11 mouse cellular contexts compared by ENCODE assay signal in the genomic region with DNA sequence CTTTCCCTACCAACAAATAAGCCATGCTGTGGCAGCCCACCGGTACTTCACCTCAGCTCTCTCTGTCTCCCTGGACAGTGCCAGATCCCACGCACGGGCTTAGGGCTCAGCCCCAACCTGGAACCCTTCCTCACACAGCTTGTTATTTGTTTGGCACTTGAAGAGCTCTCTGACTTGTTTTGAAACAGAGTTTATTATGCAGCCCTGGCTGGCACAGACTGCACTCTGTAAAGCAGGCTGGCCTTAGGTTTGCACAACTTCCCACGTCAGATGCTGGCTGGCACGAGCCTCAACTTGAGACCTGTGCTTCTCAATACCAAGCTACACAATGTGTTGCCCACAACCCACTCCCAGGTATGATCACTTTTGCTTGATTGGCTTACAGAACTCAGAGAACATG. TPM values are rescaled to one million over a fixed set of nuclear protein-coding genes. Genes with fewer than 3 reads are reported as not detected.
DNase-seq lines count a peak whose midpoint lies in the region; ATAC-seq and TF ChIP-seq lines count a peak whose summit lies in the region.
"Had no signal": no experiment of that assay in that cellular context is flagged by ENCODE, and none has a peak within 500 bp of the region (broad histone marks: within the 10 kb centered on the region; RNA-seq: fewer than 3 reads in every experiment).

No protein-coding gene starts in this region.

- H3K4me1 ChIP-seq in thymus, adult 2 months (replicated peaks; ENCODE audit: control insufficient read depth, insufficient read depth, low read length) = no peaks in the 10 kb centered on the region
- H3K4me1 ChIP-seq: heart, embryonic 15.5 days had no signal

- ATAC-seq in frontal cortex, adult (ENCODE audit: low TSS enrichment) = peak; percentile 62

- no peak overlapping the region for H3K27ac ChIP-seq in thymus, adult 2 months (ENCODE audit: control insufficient read depth, insufficient read depth, low read length)
- H3K27ac ChIP-seq: heart, embryonic 15.5 days had no signal

- WGBS in thymus, adult 2 months = 94% methylated on average over 5 of the region's 5 CpGs

- no peak for TF ChIP-seq POLR2A in thymus, adult 2 months (IDR thresholded peaks at IDR 0.05; ENCODE audit: control insufficient read depth, extremely low read depth, insufficient read depth, low read length, poor library complexity)

- intact Hi-C loops in left cerebral cortex, postnatal 4 days (cut with DNase I) = no loop called here

- H3K4me3 ChIP-seq in thymus, adult 2 months (ENCODE audit: control insufficient read depth, insufficient read depth, low read length) = no peak overlapping the region
- H3K4me3 ChIP-seq: heart, embryonic 15.5 days; myocyte had no signal

- no peak for TF ChIP-seq CTCF in thymus, adult 2 months (IDR thresholded peaks at IDR 0.05; ENCODE audit: borderline replicate concordance, control insufficient read depth, extremely low read depth, insufficient read depth, low read length, poor library complexity)

- DNase-seq in frontal cortex, postnatal 25 days (ENCODE audit: low spot score in 2 of 2) = no peak
- DNase-seq in layer of hippocampus, adult 8-10 months (ENCODE audit: low spot score in 2 of 2) = peak; percentile 18 to 25
- DNase-seq in layer of hippocampus, adult 9-10 months (ENCODE audit: low spot score) = no peak
- peak; percentile 92 for DNase-seq in adipocyte (ENCODE audit: low spot score)
- DNase-seq in brain, adult 2 months (ENCODE audit: low read depth, low spot score) = peak; percentile 16
- no peak for DNase-seq in left cerebral cortex, postnatal 4 days
- DNase-seq in thymus, adult 2 months = no peak
- DNase-seq: gastrocnemius, postnatal 10 days had no signal

- H3K36me3 ChIP-seq in thymus, adult 2 months (ENCODE audit: control insufficient read depth, insufficient read depth, low read length) = no peaks in the 10 kb centered on the region
- H3K36me3 ChIP-seq: heart, embryonic 15.5 days had no signal

- no peaks in the 10 kb centered on the region for H3K27me3 ChIP-seq in thymus, adult 2 months (ENCODE audit: control insufficient read depth, insufficient read depth, low read length)
- H3K27me3 ChIP-seq: heart, embryonic 15.5 days had no signal

RNA-seq across cellular contexts. Expression of a gene that starts 53.8 kb away (rescaled TPM):
- total RNA-seq in layer of hippocampus, adult 8-10 months (2022) = 10 to 100 TPM; 48.8 to 55.4 (median 50.9) TPM
- total RNA-seq in left cerebral cortex, postnatal 4 days (2021) = 100 to 1,000 TPM; 111 to 113 TPM
- 435 and 445 TPM in 2 replicates for polyA plus RNA-seq in thymus, adult 2 months (2012; rRNA removed)

Comparison
In these comparisons a context has a peak if more than half of its experiments do, and no peak if none do; other contexts are left out.
1. DNase-seq: peak in layer of hippocampus, adult 8-10 months (2 of 2), adipocyte (single experiment) and brain, adult 2 months (single experiment); none in frontal cortex, postnatal 25 days (0 of 2), layer of hippocampus, adult 9-10 months (single experiment), left cerebral cortex, postnatal 4 days (single experiment) and thymus, adult 2 months (single experiment).